Mouse (Mus musculus) liver, embryonic 12.5 days (tissue): ENCODE measurements around the gene Phxr2. TPM values are rescaled to one million over a fixed set of nuclear protein-coding genes. Genes with fewer than 3 reads are reported as not detected.
"Not testable (repeated sequence)": the region's sequence is repeated elsewhere in the genome, so short reads cannot be mapped to it uniquely, and the experiment has no call there.

Experiments used
- ATAC-seq: fragments of 200-750 bp; cut with Nextera tagmentation; 2 replicates; pipeline ENCODE4 v1.8.0; 2017; ENCODE audit warnings: moderate number of reproducible peaks, mild to moderate bottlenecking, moderate library complexity
- H3K27ac ChIP-seq: fragments of 300-500 bp; sonication (generic); 2 replicates; pipeline ENCODE4 v1.5.1; 2016; ENCODE audit warnings: mild to moderate bottlenecking
- H3K27me3 ChIP-seq: fragments of 300-500 bp; sonication (generic); replicated peaks from 2 replicates; pipeline ENCODE4 v1.6.1; 2016; ENCODE audit warnings: mild to moderate bottlenecking, moderate library complexity
- H3K36me3 ChIP-seq: fragments of 300-500 bp; sonication (generic); 2 replicates; pipeline ENCODE4 v1.6.1; 2016; ENCODE audit warnings: mild to moderate bottlenecking, moderate library complexity
- H3K4me1 ChIP-seq: fragments of 300-500 bp; sonication (generic); 2 replicates; pipeline ENCODE4 v1.6.1; 2016
- H3K4me2 ChIP-seq: fragments of 300-500 bp; sonication (generic); 2 replicates; pipeline ENCODE4 v1.6.1; 2016; ENCODE audit warnings: mild to moderate bottlenecking, moderate library complexity
- H3K4me3 ChIP-seq: fragments of 300-500 bp; sonication (generic); 2 replicates; pipeline ENCODE4 v1.5.1; 2016; ENCODE audit warnings: mild to moderate bottlenecking, moderate library complexity
- H3K9ac ChIP-seq: fragments of 300-500 bp; sonication (generic); 2 replicates; pipeline ENCODE4 v1.6.1; 2016; ENCODE audit warnings: mild to moderate bottlenecking, moderate library complexity
- H3K9me3 ChIP-seq: fragments of 300-500 bp; sonication (generic); replicated peaks from 2 replicates; pipeline ENCODE4 v1.6.1; 2016; ENCODE audit warnings: mild to moderate bottlenecking, moderate library complexity
- WGBS: fragments of 180-500 bp; shearing (Covaris S2); methylation state at CpG from one replicate; pipeline ENCODE4 v1.1.7; 2016; ENCODE audit not compliant: insufficient replicate concordance; 5-methylcytosine and 5-hydroxymethylcytosine counted together
- polyA plus RNA-seq: library from polyadenylated mRNA; unstranded; fragments of >200 nt; fragmentation: Nextera tagmentation; extraction: Ambion mirVana; gene quantifications from 2 replicates; pipeline ENCODE4 v1.2.1, GENCODE M21; 2016

The Phxr2 gene
- polyA plus RNA-seq, 1 experiment from 2014 or later = not detected

DNA sequence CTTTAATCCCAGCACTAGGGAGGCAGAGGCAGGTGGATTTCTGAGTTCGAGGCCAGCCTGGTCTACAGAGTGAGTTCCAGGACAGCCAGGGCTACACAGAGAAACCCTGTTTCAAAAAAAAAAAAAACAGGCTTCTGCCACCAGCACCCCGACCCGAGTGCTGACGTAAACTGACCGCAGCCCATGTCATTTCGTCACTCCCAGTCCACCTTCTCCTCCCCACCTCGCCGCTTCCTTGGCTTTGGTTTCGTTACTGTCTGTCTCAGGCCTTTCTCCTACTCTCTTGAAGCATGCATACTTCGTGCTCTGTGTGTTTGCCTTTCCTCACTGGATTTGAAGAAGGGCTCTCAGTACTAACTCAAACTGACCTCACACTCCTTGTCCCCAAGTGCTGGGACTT, 31.6 kb upstream of the Phxr2 start:
- H3K4me3 ChIP-seq, H3K4me2 ChIP-seq, H3K27ac ChIP-seq, H3K27me3 ChIP-seq, H3K4me1 ChIP-seq, H3K9me3 ChIP-seq, H3K9ac ChIP-seq, ATAC-seq: not testable (repeated sequence)
- WGBS = 82% methylated on average over 10 of the region's 10 CpGs
- H3K36me3 ChIP-seq = peaks cover 15% of the 10 kb centered on the region; the same call in 1 of the 2 replicates

DNA sequence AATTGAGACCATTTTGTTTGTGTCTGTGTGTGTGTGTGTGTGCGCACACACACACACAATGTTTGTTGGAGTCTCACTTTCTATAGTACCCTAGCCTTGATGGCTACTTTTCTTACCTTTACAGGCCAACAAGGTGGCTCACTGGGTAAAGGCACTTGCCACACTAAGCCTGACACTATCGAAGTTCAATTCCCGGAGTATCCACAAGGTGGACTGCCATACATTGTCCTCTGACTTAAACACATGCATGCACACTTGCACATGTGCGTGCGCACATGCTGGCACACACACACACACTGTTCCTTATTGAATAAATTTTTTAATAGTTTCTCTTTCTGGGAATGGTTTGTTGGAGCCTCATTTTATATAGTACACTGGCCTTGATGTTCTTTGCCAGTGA, 30.7 kb upstream of the Phxr2 start:
- no peak overlapping the region for H3K9ac ChIP-seq
- H3K27ac ChIP-seq = no peak overlapping the region
- H3K4me1 ChIP-seq = peaks cover 3% of the 10 kb centered on the region
- no peak overlapping the region for H3K4me3 ChIP-seq
- 84% methylated on average over 5 of the region's 5 CpGs for WGBS
- no peaks in the 10 kb centered on the region for H3K9me3 ChIP-seq
- peaks cover 12% of the 10 kb centered on the region; the same call in 1 of the 2 replicates for H3K36me3 ChIP-seq
- H3K27me3 ChIP-seq = no peaks in the 10 kb centered on the region
- no peak overlapping the region for H3K4me2 ChIP-seq
- ATAC-seq = no peak

DNA sequence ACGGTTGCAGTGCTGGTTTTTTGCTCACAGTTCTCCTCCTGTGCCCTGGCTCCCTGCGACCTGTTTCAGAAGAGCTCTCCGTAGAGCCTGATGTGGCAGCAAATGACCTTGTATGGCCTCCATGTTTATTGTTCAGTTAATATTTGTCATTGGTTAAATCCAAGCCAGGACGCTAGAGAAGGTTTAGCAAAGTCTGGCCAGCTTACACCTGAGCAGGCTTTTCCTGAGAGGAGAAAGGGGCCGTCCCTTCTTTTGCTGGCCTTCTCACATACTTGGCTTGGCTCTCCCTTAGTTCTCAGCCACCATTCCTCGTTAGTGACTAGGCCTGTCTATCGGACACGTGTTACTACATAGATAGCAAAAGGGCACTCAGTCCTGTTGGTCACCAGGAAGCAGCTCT, 28.5 kb upstream of the Phxr2 start:
- Histone ChIP-seq H3K4me2 (no peak overlapping the region), H3K9ac (no peak overlapping the region), H3K4me1 (peaks cover 17% of the 10 kb centered on the region), H3K9me3 (no peaks in the 10 kb centered on the region), H3K27ac (peak overlapping the region; percentile 48; the same call in 1 of the 2 replicates), H3K36me3 (peaks cover 11% of the 10 kb centered on the region), H3K27me3 (no peaks in the 10 kb centered on the region), H3K4me3 (no peak overlapping the region)
- ATAC-seq = no peak
- 76% methylated on average over 8 of the region's 8 CpGs for WGBS

DNA sequence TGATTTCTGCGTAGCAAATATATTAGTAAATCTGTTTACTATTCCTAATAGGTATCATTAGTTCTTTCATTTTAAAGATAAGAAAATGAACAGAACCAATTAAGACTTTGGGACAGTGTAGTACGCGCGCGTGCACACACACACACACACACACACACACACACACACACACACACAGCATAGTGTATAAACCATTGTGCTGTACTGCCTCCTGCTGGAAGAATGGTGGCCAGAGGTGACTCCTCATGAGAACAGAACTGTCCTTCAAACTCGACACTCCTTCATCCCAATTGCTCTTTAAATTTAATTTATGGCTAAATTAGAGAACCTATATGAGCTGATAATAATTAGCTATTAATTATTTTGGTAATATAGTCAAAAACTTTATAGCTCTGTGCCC, 25.9 kb upstream of the Phxr2 start:
- Histone ChIP-seq H3K4me3 (no peak overlapping the region), H3K27ac (no peak overlapping the region), H3K9ac (no peak overlapping the region), H3K4me2 (no peak overlapping the region), H3K9me3 (no peaks in the 10 kb centered on the region), H3K4me1 (peaks cover 17% of the 10 kb centered on the region), H3K36me3 (peaks cover 18% of the 10 kb centered on the region), H3K27me3 (no peaks in the 10 kb centered on the region)
- WGBS = 84% methylated on average over 6 of the region's 6 CpGs
- ATAC-seq = peak; percentile 58; the same call in 1 of the 2 replicates

DNA sequence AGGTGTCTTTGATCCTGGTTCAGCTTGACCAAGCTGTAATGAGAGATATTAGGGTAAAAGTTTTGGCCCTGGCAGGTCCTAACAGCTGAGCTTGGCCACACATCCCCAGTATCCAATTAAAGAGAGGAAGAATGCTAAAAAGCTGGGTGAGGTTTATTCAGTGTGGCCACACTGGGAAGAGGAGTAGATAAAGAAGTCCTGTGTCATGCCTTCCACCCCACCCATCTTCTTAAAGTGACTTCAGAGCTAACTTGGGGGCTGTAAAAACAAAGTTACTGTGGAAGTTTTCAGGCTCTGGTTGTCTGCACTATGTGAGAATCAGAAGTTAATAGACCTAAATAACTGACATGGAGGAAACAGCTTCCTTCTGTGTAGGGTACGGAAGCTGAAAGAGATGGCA, 25.5 kb upstream of the Phxr2 start:
- no peaks in the 10 kb centered on the region for H3K9me3 ChIP-seq
- ATAC-seq = peak; percentile 86
- H3K4me3 ChIP-seq = no peak overlapping the region
- 80% methylated on average over 1 of the region's 1 CpGs for WGBS
- H3K4me1 ChIP-seq = peaks cover 17% of the 10 kb centered on the region
- H3K36me3 ChIP-seq = peaks cover 14% of the 10 kb centered on the region
- H3K4me2 ChIP-seq = peak overlapping the region; percentile 41
- H3K27ac ChIP-seq = peak overlapping the region; percentile 45; the same call in 1 of the 2 replicates
- H3K27me3 ChIP-seq = no peaks in the 10 kb centered on the region
- H3K9ac ChIP-seq = no peak overlapping the region

DNA sequence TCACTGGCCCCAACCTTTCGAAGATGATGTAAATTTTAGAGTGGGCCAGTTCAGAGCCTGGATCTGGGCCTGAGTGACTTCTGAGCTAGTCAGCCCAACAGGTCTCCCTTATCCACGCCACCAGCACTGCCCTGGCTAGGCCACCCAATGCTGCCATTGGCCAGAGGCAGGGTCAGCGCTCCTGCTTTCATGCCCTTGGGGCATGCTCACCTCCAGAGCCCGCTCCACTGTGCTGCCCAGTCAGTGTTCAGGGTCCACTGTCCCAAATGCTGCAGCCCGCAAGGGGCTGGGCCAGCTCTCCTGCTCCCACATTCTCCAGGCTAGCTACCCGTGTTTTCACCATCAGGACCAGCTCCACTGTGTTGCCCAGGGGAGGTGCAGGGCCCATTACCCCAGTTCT, 23.9 kb upstream of the Phxr2 start:
- 83% methylated on average over 6 of the region's 6 CpGs for WGBS
- Histone ChIP-seq H3K27me3 (no peaks in the 10 kb centered on the region), H3K27ac (no peak overlapping the region), H3K9me3 (no peaks in the 10 kb centered on the region), H3K4me1 (peaks cover 17% of the 10 kb centered on the region), H3K4me3 (no peak overlapping the region), H3K4me2 (no peak overlapping the region), H3K9ac (no peak overlapping the region), H3K36me3 (peaks cover 12% of the 10 kb centered on the region)
- 0 out of 2 replicates have a peak, but pooled peaks have one; percentile 3 for ATAC-seq

DNA sequence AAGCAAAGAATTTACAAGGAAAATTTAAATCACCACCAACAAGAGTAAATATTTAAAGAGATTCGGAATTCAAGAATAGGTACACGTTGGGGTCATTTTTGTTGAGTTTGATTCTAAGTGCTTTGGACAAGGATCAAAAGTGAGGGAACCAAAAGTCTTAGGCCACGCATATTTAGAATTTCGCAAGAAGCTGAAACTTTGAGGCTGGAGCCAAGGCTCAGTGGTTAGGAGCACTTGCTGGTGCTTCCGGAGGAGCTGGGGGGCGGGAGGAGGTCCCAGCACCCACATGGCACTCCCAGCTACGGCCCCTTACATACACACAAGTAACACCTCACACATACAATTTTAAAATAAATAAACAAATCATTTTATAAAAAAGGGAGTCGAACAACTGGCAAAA, 20.5 kb upstream of the Phxr2 start:
- Histone ChIP-seq H3K9ac (no peak overlapping the region), H3K9me3 (no peaks in the 10 kb centered on the region), H3K4me1 (peaks cover 11% of the 10 kb centered on the region), H3K27me3 (no peaks in the 10 kb centered on the region), H3K4me2 (no peak overlapping the region), H3K36me3 (peaks cover 15% of the 10 kb centered on the region), H3K4me3 (no peak overlapping the region), H3K27ac (no peak overlapping the region)
- 74% methylated on average over 8 of the region's 8 CpGs for WGBS
- ATAC-seq = no peak

DNA sequence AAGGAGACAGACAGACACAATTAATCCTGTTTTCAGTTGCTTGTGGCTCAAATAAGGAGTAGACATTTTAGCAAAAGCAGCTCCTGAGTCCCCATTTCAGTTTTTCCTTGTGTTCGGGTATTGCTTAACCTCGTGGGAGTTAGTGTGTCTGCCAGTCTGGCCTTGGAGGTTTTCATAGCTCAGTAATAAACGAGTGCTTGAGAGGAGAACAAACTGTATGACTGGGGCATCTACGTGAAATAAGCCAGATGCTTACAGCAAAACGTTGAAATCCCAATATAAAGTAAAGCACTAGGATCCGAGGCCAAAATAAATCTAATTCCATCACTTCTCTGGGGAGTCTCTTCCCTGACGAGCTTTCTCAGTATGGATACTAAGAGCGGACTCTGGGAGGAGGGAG, 19.5 kb upstream of the Phxr2 start:
- no peak overlapping the region for H3K4me3 ChIP-seq
- peaks cover 18% of the 10 kb centered on the region for H3K36me3 ChIP-seq
- ATAC-seq = no peak
- no peak overlapping the region for H3K9ac ChIP-seq
- no peak overlapping the region for H3K4me2 ChIP-seq
- H3K9me3 ChIP-seq = no peaks in the 10 kb centered on the region
- H3K27ac ChIP-seq = no peak overlapping the region
- no peaks in the 10 kb centered on the region for H3K27me3 ChIP-seq
- WGBS = 75% methylated on average over 8 of the region's 8 CpGs
- H3K4me1 ChIP-seq = peaks cover 1% of the 10 kb centered on the region; the same call in 1 of the 2 replicates

DNA sequence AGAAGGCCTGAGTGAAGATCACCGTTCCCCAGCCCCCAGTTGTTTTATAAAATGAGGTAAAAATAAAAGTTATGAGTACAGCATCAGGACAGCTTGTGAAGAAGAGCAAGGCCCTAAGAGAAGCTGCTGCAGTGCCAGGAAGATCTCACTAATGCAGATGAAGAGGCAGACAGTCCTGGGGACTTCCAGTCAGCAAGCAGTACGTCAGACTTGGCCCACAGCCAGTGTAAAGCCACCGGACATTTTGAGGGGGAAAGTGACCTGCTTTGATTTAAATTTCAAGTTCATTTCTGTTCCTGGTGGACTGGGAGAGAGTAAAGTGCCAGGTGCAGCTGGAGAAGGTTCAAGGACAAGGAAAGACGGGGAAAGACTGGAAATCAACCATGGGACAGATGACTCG, 10.2 kb upstream of the Phxr2 start:
- Histone ChIP-seq H3K27me3 (no peaks in the 10 kb centered on the region), H3K9ac (no peak overlapping the region), H3K27ac (no peak overlapping the region), H3K4me1 (no peaks in the 10 kb centered on the region), H3K4me3 (no peak overlapping the region), H3K36me3 (peaks cover 8% of the 10 kb centered on the region), H3K9me3 (no peaks in the 10 kb centered on the region), H3K4me2 (no peak overlapping the region)
- 80% methylated on average over 5 of the region's 5 CpGs for WGBS
- ATAC-seq = no peak

DNA sequence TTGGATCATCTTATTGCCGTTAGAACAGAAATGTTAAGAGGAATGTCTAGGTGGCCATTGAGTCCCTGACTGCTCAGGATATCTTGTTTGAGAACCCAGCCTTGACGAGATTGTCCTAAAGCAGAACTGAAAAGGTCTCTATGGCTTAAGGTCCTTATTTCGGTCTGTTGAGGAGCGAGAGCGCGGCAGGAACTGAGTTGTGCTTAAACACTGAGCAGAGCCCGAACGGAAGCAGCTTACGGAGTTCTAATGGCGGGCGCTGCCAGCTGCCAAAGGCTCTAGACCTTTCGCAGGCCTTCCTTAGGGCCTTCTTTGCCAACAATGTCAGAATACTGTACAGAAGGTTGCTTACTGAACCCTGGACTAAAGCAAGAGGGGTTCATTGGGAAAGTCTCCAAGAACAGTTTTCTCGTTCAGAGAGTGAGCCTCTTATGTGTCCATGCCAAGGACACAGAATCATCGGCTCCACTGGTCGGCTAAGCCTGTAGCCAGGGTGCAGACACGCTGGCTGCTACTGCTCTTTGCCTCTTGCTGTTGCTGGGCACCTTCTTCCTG, 7.3 kb upstream of the Phxr2 start:
- 0 out of 2 replicates have a peak, but pooled peaks cover 5% of the 10 kb centered on the region for H3K4me1 ChIP-seq
- peaks cover 9% of the 10 kb centered on the region; the same call in 1 of the 2 replicates for H3K36me3 ChIP-seq
- no peak for ATAC-seq
- no peak overlapping the region for H3K4me2 ChIP-seq
- no peaks in the 10 kb centered on the region for H3K9me3 ChIP-seq
- H3K27me3 ChIP-seq = no peaks in the 10 kb centered on the region
- H3K9ac ChIP-seq = no peak overlapping the region
- WGBS = 87% methylated on average over 16 of the region's 16 CpGs
- H3K4me3 ChIP-seq = no peak overlapping the region
- H3K27ac ChIP-seq = no peak overlapping the region

DNA sequence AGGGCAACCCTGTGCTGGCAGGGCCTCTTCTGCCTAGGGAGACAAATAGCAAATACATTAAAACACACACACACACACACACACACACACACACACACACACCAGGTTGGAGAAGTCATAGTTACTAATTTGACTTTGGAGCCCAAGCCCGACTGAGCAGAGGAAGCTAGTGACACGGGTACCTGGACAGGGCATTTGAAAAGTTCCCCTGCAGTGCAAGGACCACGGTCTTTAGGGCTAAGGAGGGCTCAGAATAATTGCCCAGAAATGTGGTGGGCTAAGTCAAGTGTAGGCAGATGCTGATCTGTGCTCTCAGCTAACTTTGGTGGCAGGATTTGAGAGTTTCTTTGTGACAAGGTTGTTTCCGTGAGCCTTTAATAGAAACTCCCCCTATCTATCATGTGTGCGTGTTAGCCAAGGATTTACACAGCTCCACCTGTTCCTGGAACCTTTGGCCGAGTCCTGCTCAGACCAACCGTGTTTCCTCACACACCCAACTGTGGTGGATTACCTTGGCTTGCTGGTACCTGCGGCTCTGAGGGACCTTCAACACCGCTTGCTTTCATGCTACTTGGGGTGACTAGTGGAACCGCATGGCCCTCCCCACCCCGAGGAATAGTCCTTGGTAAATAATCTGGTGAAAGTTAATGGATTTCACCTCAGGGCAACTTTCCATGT, 6.6 kb upstream of the Phxr2 start:
- Histone ChIP-seq H3K36me3 (peaks cover 8% of the 10 kb centered on the region; the same call in 1 of the 2 replicates), H3K9ac (no peak overlapping the region), H3K27me3 (no peaks in the 10 kb centered on the region), H3K4me2 (no peak overlapping the region), H3K9me3 (no peaks in the 10 kb centered on the region), H3K4me3 (no peak overlapping the region), H3K27ac (no peak overlapping the region), H3K4me1 (0 out of 2 replicates have a peak, but pooled peaks cover 5% of the 10 kb centered on the region)
- no peak for ATAC-seq
- 81% methylated on average over 11 of the region's 11 CpGs for WGBS

DNA sequence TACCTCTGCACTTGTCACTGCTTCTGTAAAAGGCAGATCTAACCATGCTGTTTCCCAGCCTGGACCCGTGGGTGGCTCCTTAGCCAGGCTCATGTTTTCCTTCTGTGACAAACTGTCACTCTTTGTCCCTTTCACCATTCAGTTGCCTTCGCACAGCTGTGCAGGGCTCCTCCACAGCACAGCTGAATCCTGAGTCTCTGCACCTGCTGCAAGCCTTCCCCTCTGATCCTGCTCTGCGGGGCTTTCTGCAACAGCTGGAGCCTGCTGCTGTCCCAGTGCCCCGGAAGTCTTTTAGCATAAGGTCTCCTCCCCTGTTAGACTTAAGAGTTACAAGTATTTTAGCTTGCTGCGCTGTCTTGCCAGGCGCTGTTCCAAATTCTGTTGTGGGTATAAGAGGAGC, 6.1 kb upstream of the Phxr2 start:
- Histone ChIP-seq H3K27ac (no peak overlapping the region), H3K4me2 (no peak overlapping the region), H3K4me3 (no peak overlapping the region), H3K9me3 (no peaks in the 10 kb centered on the region), H3K27me3 (no peaks in the 10 kb centered on the region), H3K36me3 (peaks cover 8% of the 10 kb centered on the region; the same call in 1 of the 2 replicates), H3K4me1 (peaks cover 8% of the 10 kb centered on the region; the same call in 1 of the 2 replicates), H3K9ac (no peak overlapping the region)
- WGBS = 79% methylated on average over 6 of the region's 6 CpGs
- no peak for ATAC-seq
